Mouse (Mus musculus) ovary, postnatal 10 days (tissue): ENCODE results near the gene Eps8l3.
A peak's percentile ranks its signal among the peaks of the same experiment; 100 is the strongest.

ENCODE experiments used
- DNase-seq: peaks from one replicate; pipeline ENCODE4 v3.0.0; 2022; ENCODE audit warnings: low spot score

The Eps8l3 gene

GRCm38 (mm10) chr3:107895720-107896569, 18.9 kb downstream of the Eps8l3 start, which contains the start of gene Gstm5:
TSS of gene Gstm5 (plus strand) at chr3:107895821.
- DNase-seq, result peak; percentile 62

GRCm38 (mm10) chr3:107898691-107899090, 21.7 kb downstream of the Eps8l3 start:
- no peak for DNase-seq

- no peak for DNase-seq
These were observed 24.1 kb downstream of the Eps8l3 start for GRCm38 (mm10) chr3:107900955-107901673.

- DNase-seq, result no peak
These were observed 28.9 kb downstream of the Eps8l3 start for GRCm38 (mm10) chr3:107905942-107906341.

GRCm38 (mm10) chr3:107916674-107917073, 39.6 kb downstream of the Eps8l3 start:
- DNase-seq, result no peak

GRCm38 (mm10) chr3:107917097-107917496, 40.1 kb downstream of the Eps8l3 start:
- DNase-seq, result no peak

GRCm38 (mm10) chr3:107917783-107918408, 40.9 kb downstream of the Eps8l3 start:
- DNase-seq, result no peak

GRCm38 (mm10) chr3:107920348-107920747, 43.3 kb downstream of the Eps8l3 start:
- no peak for DNase-seq

- DNase-seq, result no peak
These were observed 48.3 kb downstream of the Eps8l3 start for GRCm38 (mm10) chr3:107925335-107925734.

GRCm38 (mm10) chr3:107927841-107928240, 50.8 kb downstream of the Eps8l3 start:
- no peak for DNase-seq

- DNase-seq, result no peak
These were observed 51.7 kb downstream of the Eps8l3 start for GRCm38 (mm10) chr3:107928691-107929090.

- DNase-seq, result no peak
These were observed 52.2 kb downstream of the Eps8l3 start for GRCm38 (mm10) chr3:107929243-107929642.

- no peak for DNase-seq
These were observed 52.7 kb downstream of the Eps8l3 start for GRCm38 (mm10) chr3:107929731-107930130.

- no peak for DNase-seq
These were observed 54.1 kb downstream of the Eps8l3 start for GRCm38 (mm10) chr3:107931134-107931533.

GRCm38 (mm10) chr3:107931670-107932069, 54.6 kb downstream of the Eps8l3 start, which contains the start of gene Gstm7:
TSS of gene Gstm7 (minus strand) at chr3:107931817.
- peak; percentile 94 for DNase-seq

- no peak for DNase-seq
These were observed 55.1 kb downstream of the Eps8l3 start for GRCm38 (mm10) chr3:107932128-107932527.

GRCm38 (mm10) chr3:107935268-107935667, 58.2 kb downstream of the Eps8l3 start:
- no peak for DNase-seq

- DNase-seq, result no peak
These were observed 58.9 kb downstream of the Eps8l3 start for GRCm38 (mm10) chr3:107935888-107936287.

- DNase-seq, result peak; percentile 36
These were observed 62.4 kb downstream of the Eps8l3 start for GRCm38 (mm10) chr3:107939403-107939802.

- DNase-seq, result no peak
These were observed 62.8 kb downstream of the Eps8l3 start for GRCm38 (mm10) chr3:107939830-107940229.

GRCm38 (mm10) chr3:107940524-107940923, 63.5 kb downstream of the Eps8l3 start:
- no peak for DNase-seq

GRCm38 (mm10) chr3:107941261-107941660, 64.2 kb downstream of the Eps8l3 start:
- DNase-seq, result no peak
